ENCODE assay signal across 9 mouse cellular contexts in the genomic region with DNA sequence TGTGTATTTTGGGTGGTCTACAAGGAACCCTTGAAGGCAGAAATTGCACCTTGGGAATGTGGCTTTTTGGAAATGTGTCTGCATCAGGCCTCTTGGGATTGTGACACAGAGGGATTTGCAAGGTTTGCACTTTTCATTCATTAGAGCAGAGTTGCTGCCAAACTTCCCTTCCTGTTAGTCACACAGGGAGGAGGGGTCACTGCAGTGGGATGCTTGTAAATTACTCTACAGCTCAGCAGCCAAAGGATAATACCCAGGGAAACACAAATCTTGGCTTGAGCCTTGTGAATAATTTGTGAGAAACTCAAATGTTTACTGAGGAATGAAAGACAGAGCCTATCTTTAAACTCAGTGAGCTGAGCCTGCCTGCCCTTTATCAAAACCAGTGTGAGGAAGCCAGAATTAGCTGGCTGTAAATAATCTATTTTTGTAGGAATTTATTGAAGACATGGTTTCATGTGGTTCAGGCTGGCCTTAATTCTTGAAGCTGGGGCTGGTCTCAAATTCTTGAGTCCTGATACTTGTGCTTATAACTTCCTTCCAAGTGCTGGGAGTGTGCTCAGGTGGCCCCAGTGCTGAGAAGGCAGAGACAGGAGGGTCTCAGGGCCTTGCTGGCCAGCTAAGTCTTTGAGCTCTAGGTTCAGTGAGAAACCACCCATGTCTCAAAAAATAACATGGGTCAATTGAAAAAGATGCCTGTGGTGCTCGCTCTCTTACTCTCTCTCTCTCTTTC. TPM values are rescaled to one million over a fixed set of nuclear protein-coding genes. Genes with fewer than 3 reads are reported as not detected.
DNase-seq lines count a peak whose midpoint lies in the region; ATAC-seq and TF ChIP-seq lines count a peak whose summit lies in the region.
"Had no signal": no experiment of that assay in that cellular context is flagged by ENCODE, and none has a peak within 500 bp of the region (broad histone marks: within the 10 kb centered on the region; RNA-seq: fewer than 3 reads in every experiment).

No protein-coding gene starts in this region.

- H3K4me2 ChIP-seq in heart, embryonic 13.5 days: no peak overlapping the region
- H3K4me2 ChIP-seq in limb, embryonic 12.5 days: no peak overlapping the region
- H3K4me2 ChIP-seq: neural tube, embryonic 12.5 days had no signal

- H3K4me3 ChIP-seq in heart, embryonic 13.5 days: no peak overlapping the region
- no peak overlapping the region for H3K4me3 ChIP-seq in limb, embryonic 12.5 days (replicated peaks)
- no peak overlapping the region for H3K4me3 ChIP-seq in thymus, adult 2 months (ENCODE audit: control insufficient read depth, insufficient read depth, low read length)
- H3K4me3 ChIP-seq: neural tube, embryonic 12.5 days had no signal

- no peak for ATAC-seq in heart, embryonic 13.5 days (ENCODE audit: extremely low read depth, insufficient number of reproducible peaks, low FRiP score, low TSS enrichment)
- ATAC-seq in limb, embryonic 12.5 days (ENCODE audit: insufficient number of reproducible peaks, insufficient read depth, low FRiP score, low TSS enrichment, low read depth): peak; percentile 42; the same call in 1 of the 2 replicates
- no peak for ATAC-seq in megakaryocyte progenitor cell, adult 5-6 weeks (replicated peaks; ENCODE audit: poor library complexity)

- peak overlapping the region; percentile 66 for H3K27ac ChIP-seq in heart, embryonic 13.5 days (replicated peaks)
- peak overlapping the region; percentile 69 for H3K27ac ChIP-seq in limb, embryonic 12.5 days
- no peak overlapping the region for H3K27ac ChIP-seq in thymus, adult 2 months (ENCODE audit: control insufficient read depth, insufficient read depth, low read length)
- H3K27ac ChIP-seq: neural tube, embryonic 12.5 days had no signal

- H3K27me3 ChIP-seq in heart, embryonic 13.5 days (replicated peaks): no peaks in the 10 kb centered on the region
- H3K27me3 ChIP-seq in limb, embryonic 12.5 days: no peaks in the 10 kb centered on the region
- H3K27me3 ChIP-seq in thymus, adult 2 months (ENCODE audit: control insufficient read depth, insufficient read depth, low read length): no peaks in the 10 kb centered on the region
- H3K27me3 ChIP-seq: neural tube, embryonic 12.5 days had no signal

- TF ChIP-seq CTCF in thymus, adult 2 months (IDR thresholded peaks at IDR 0.05; ENCODE audit: borderline replicate concordance, control insufficient read depth, extremely low read depth, insufficient read depth, low read length, poor library complexity): no peak

- TF ChIP-seq POLR2A in thymus, adult 2 months (IDR thresholded peaks at IDR 0.05; ENCODE audit: control insufficient read depth, extremely low read depth, insufficient read depth, low read length, poor library complexity): no peak

- peak; percentile 9 for DNase-seq in layer of hippocampus, adult 9-11 months
- no peak for DNase-seq in layer of hippocampus, postnatal 25 days (ENCODE audit: extremely low spot score in 1 of 2, low spot score in 1 of 2)
- peak; percentile 48 for DNase-seq in brain, adult 2 months (ENCODE audit: low read depth, low spot score)
- no peak for DNase-seq in thymus, adult 2 months
- DNase-seq in frontal cortex, postnatal 10 days (ENCODE audit: low spot score in 2 of 2): no peak

- no peak overlapping the region for H3K9ac ChIP-seq in heart, embryonic 13.5 days
- no peak overlapping the region for H3K9ac ChIP-seq in limb, embryonic 12.5 days (replicated peaks)
- H3K9ac ChIP-seq: neural tube, embryonic 12.5 days had no signal

- H3K9me3 ChIP-seq in heart, embryonic 13.5 days: no peaks in the 10 kb centered on the region
- H3K9me3 ChIP-seq in limb, embryonic 12.5 days: no peaks in the 10 kb centered on the region
- H3K9me3 ChIP-seq: neural tube, embryonic 12.5 days had no signal

- WGBS in heart, embryonic 13.5 days: 84% methylated on average over 1 of the region's 1 CpGs
- 79% methylated on average over 1 of the region's 1 CpGs for WGBS in limb, embryonic 12.5 days
- 95% methylated on average over 1 of the region's 1 CpGs for WGBS in thymus, adult 2 months

- peaks cover 24% of the 10 kb centered on the region for H3K4me1 ChIP-seq in heart, embryonic 13.5 days
- H3K4me1 ChIP-seq in limb, embryonic 12.5 days (replicated peaks): peaks cover 16% of the 10 kb centered on the region
- peaks cover 6% of the 10 kb centered on the region for H3K4me1 ChIP-seq in thymus, adult 2 months (replicated peaks; ENCODE audit: control insufficient read depth, insufficient read depth, low read length)
- H3K4me1 ChIP-seq: neural tube, embryonic 12.5 days had no signal

- no peaks in the 10 kb centered on the region for H3K36me3 ChIP-seq in heart, embryonic 13.5 days
- H3K36me3 ChIP-seq in limb, embryonic 12.5 days: no peaks in the 10 kb centered on the region
- no peaks in the 10 kb centered on the region for H3K36me3 ChIP-seq in thymus, adult 2 months (ENCODE audit: control insufficient read depth, insufficient read depth, low read length)
- H3K36me3 ChIP-seq: neural tube, embryonic 12.5 days had no signal

RNA-seq across cellular contexts. Expression of a gene that starts 32.9 kb away (rescaled TPM):
- 10 to 100 TPM; 20.0 to 23.0 TPM for total RNA-seq in layer of hippocampus, postnatal 25 days (2021)
- polyA plus RNA-seq in heart, embryonic 13.5 days (2015; fragmentation: Nextera tagmentation; extraction: Ambion mirVana): 26.6 and 28.8 TPM in 2 replicates
- polyA plus RNA-seq in limb, embryonic 12.5 days (2016; fragmentation: Nextera tagmentation; extraction: Ambion mirVana): 20.4 and 24.4 TPM in 2 replicates
- 5.6 and 8.9 TPM in 2 replicates for polyA plus RNA-seq in thymus, adult 2 months (2012; rRNA removed)
- total RNA-seq in megakaryocyte progenitor cell, adult 5-6 weeks (2015): 3.5 and 6.0 TPM in 2 replicates
- 2.7 and 3.0 TPM in 2 replicates for total RNA-seq in megakaryocyte progenitor cell, adult 5-6 weeks (2017)

Comparison
In these comparisons a context has a peak if more than half of its experiments do, and no peak if none do; other contexts are left out.
1. DNase-seq: peak in layer of hippocampus, adult 9-11 months (single experiment) and brain, adult 2 months (single experiment); none in layer of hippocampus, postnatal 25 days (0 of 2), thymus, adult 2 months (single experiment) and frontal cortex, postnatal 10 days (0 of 2).